Mouse (Mus musculus): ENCODE measurements around the gene Gm13420.
A peak's percentile ranks its signal among the peaks of the same experiment; 100 is the strongest.
"Not testable (repeated sequence)": the region's sequence is repeated elsewhere in the genome, so short reads cannot be mapped to it uniquely, and the experiment has no call there.

The Gm13420 gene

DNA sequence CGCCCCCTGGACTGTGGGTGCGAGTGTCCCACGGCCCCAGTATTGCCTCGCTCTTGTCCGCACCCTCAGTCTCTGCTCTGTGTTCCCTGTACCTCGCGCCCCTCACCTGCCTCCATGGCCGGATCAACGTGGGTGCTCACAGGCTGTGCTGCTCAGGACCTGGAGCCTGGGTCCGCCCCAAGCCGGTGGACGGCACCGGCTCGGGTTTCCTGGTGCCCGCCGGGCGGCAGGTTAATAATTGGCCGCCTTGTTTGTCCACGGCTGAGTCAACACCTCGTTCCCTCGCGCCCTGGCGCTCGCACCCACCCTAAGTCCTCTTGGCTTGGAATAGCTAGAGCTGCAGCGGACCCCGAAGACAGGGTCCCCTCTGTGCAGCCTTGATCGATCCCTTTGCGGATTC is at the start of gene Gm13420:
Gm13420 (minus strand) TSS at position 189 of the 400 bp plus-strand sequence.
- peak; percentile 40 to 62 for DNase-seq

DNA sequence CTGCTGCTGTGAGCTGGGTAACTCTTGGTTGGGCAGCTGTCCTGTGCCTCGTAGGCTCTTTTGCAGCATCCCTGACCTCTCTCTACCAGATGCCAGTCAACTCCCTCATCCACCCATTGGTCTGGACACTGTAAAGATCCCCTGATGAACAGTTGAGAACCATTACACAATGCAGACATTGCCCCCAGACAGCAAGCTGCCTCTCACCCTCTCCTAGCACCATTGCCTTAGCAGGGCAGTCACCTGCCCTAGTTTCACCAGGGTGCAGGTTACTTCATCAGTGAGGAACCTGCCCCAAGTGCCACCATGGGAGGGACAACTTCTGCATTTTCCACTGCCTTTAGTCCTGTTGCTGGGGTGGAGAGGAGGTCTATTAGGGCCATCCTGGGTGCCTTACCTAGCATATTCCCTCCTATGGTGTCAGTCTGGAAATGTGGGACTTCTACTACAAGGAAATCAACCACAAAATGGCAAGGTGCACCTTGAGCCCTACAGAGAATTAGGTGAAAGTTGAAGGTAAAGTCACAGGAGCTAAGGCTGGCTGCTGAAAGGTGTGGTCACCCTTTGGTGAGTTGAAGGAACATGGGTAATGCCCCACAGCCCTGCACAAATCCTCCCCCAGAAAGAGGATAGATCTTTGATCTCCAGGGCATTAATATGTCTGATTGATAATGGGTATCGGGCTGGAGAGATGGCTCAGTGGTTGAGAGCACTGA is 41.4 kb upstream of the Gm13420 start:
- no peak for DNase-seq

DNA sequence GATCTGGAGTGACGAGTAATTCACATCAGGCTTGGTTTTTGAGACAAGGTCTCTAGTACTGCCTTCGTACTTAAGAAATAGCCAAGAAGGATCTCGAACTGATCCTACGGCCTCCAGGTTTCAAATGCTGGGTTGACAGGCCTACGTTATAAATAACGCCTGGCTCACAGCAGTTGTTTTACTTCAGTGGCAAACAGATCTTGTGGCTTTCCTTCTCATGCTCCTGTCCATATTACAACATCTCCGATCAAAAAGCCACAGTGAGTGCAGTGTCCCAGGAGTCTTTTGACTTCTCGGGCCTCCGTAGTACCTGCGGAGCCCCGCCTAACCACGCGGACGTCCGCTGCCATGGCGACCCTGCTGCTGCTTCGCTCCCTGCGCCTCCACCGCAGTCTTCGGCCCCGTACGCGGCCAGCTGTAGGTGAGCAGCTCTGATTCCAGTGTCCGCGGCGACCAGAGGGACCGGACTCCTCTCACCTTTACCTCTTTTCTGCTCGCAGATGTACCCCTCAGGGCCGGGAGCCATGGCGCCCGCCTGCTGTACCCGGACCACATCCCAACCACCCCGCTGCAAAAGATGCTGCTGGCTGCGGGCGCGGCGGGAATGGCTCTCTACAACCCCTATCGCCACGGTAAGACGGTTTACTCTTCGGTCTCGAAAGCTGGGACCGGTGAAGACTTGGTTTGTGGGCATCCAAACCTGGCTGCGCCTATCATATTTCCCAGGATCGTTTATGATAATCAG is 36.6 kb upstream of the Gm13420 start, which contains the start of gene Trub2:
Trub2 (minus strand) TSS at position 566 of the 745 bp plus-strand sequence.
- DNase-seq: peak; percentile 85 to 88

DNA sequence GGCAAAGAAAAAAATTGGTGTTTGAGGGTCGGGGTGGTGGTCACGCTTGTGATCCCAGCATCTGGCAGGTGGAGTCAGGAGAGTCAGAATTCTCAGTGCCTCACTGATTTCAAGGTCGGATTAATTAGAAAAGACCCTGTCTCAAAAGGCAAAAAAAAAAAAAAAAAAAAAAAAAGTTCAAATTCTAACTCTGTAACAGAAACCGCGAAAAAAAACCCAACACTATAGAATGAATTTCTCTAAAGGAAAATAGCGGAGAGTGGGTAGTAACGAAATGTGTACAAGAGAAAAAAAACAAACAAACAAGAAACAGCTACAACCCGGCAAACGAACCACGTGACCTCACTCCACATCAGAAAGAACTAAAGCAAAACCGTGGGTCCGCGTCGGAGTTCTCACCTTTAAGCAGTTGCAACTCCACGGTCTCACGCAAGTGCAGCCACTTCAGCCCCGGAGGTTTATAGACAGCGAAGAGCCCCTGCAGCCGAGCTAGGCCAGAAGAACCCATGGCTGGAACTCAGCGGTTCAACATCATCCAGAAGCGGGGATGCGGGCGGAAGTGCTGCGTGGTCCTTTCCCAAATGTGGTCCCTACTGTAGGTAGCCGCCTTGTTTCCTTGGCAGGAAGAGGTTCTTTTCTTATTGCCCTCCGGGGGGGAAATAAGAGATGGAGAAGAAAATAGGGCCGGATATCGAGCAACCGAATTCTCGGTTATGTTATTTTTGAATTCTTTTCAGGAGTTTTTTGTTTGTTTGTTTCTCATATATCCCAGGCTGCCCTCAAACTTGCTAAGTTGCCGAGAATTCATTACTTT is 35.8 kb upstream of the Gm13420 start, which contains the start of gene Coq4:
Coq4 (plus strand) TSS at position 390 of the 814 bp plus-strand sequence.
- peak; percentile 89 to 93 for DNase-seq

DNA sequence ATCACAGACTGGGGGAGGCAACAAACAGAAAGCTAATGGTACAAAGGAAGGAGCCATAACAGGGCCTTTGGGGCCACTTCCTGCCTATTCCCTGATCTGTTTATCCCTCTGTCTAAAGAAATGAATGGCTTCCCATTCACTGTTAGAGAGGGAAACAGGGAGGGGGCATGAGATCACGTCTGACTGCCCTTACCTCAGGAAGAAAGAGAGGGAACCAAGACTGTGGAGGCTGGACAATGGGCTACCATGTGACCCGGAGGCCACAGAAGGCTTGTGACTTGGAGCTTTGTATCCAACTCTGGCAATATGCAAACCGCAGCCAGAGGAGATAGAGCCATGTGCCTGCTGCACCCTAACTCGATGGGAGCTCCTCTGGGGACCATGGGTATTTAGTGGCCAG is 32.8 kb upstream of the Gm13420 start:
- DNase-seq: peak in 1 of 2 experiments; percentile 17

DNA sequence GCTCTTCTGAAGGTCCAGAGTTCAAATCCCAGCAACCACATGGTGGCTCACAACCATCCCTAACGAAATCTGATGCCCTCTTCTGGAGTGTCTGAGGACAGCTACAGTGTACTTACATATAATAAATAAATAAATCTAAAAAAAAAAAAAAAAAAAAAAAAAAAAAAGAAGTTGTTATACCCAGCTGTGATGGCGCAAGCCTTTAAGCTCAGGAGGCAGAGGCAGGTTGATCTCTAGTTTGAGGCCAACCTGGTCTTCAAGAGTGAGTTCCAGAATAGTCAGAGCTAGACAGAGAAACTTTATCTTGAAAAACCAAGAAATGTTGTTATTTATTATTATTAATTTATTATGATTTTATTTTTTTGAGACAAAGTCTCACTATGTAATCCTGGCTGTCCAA is 29.8 kb upstream of the Gm13420 start:
- not testable (repeated sequence) for DNase-seq

DNA sequence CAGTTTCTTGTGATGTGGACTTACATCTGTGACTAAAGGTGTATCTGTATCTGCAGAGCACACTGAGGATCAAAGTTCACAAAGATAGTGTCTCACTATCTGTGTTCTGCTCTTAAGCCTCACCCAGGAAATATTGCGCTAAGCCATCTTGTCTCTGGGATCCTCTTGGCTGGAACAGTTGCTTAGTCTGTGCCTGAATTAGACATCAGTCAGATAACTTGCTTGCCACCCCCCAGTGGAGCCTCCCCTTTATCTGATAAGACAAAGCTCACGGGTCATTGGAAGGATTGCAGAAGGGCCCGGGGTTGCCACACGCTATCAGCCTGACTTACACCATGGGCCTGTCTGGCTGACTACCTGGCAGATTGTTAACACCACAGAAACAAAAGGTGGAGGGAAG is 21.8 kb upstream of the Gm13420 start:
- no peak for DNase-seq

DNA sequence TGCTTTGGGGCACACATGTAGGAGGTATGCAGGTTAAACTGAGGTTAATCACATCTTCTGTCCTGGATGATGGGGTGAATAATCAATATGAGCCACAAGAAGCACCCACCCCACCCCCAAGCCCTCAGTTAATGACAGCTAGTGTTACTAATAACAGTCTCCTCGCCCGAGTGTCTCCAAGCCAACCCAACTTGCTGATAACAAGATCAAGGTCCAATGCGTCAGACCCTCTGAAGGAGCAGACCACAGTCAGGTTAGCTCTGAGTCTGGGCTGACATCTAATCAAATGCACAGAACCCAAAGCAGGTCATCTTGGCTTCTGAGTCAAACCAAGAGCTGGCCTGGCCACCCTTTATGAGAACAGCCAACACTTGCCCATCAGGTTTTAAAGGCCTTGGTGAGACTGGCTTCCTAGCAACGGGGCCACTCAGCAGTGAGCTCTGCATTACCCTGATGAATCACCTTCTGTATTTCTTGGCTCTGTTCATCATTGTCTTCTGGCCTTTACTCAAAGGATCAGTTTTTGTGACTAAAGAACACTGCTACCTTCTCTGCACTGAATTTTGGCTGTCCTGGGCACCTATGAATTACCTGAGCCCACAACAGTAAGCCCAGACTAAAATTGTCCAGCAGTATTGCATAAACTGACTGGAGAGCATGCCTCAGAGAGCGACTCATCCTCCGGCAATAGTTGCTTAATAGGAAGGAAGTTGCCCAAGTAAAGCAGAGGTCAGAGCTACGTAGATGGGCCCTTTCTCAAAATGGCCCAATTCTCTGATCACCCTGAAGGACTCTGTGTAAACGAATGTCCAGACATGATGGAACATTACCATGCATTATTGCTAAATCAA is 20.4 kb upstream of the Gm13420 start:
- no peak for DNase-seq

DNA sequence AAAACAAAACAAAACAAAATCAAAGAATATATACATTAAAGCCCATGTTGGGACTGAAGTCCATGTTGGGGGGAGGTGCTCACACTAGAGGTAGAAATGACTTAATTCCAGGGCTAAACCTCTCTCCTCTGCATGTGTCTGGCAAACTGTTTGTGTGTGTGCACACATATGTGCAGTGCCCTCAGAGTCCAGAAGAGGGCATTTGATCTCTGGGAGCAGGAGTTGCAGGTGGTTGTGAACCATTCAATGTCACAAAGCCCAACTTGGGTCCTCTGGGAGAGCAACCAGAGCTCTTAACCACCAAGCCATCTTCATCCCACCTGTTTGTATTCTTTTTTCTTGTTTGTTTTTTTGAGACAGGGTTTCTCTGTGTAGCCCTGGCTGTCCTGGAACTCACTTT is 18.7 kb upstream of the Gm13420 start:
- no peak for DNase-seq

DNA sequence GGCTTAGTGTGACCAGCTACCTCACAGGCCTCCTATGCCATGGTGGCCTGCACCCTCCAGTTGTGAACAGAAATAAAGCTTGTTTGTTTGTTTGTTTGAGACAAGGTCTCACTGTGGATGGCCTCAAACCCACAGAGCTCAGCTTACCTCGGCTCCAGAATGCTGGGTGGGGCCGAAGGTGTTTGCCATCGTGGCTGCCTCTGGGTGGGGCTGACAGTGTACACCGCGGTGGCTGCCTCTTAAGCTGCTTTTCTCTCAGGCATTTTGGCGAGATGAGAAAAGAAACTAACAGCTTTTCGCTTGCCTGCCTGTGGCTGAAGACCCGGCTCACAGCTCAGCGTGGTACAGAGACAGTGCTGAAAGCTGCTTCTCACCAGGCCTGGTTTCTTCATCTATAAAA is 17.4 kb upstream of the Gm13420 start:
- no peak for DNase-seq

DNA sequence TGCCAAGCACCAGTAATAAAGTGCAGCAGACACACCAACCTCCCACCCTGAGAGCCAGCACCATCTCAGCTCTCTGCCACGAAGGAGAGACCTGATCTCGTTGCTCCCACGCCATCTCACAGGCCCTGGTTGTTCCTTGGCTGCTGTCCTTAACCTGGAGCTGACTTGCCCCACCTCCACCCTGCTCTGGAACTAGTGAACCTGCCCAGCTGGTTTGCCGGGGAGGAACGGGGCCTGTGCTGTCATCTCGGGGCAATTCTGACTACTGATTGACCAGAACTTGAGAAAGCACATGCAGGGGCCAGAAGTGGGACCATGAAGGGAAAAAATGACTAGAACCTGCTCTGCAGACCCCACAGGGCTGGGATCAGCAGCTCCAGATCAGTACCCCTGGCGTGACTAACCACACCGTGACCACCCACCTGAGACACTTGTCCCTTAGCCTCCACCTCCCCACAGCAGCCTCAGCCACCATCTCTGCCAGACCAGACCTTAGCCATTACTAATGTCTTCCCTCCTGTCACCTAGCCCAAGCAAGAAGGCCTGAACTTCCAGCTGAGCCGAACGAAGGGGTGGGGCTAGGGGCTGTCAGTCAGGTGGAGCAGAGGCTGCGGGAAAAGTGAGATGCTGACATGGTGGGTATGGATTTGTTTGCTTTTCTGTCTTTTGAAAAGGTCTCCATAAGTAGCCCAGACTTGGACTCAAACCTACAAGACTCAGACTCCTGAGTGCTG is 16.7 kb upstream of the Gm13420 start:
- DNase-seq: peak; percentile 52 to 66

DNA sequence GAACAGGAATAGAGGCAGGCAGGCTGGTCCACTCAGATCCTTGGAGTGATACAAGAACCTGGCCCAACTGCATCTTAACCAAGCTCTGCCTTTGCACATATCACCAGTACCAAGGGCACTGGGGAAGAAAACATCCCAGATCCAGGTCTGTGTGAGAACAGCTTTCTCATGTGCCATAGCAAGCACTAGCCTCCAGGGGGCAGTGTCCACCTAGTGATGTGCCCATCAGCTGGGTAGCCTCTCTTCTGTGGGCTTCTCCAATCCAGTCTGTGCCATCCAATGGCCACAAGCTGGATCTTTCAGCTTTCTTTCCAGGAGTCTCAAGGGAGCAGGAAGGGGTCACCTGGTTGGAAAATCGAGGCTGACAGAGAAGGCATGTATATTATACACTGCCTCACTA is 13.3 kb upstream of the Gm13420 start:
- DNase-seq: peak; percentile 61

DNA sequence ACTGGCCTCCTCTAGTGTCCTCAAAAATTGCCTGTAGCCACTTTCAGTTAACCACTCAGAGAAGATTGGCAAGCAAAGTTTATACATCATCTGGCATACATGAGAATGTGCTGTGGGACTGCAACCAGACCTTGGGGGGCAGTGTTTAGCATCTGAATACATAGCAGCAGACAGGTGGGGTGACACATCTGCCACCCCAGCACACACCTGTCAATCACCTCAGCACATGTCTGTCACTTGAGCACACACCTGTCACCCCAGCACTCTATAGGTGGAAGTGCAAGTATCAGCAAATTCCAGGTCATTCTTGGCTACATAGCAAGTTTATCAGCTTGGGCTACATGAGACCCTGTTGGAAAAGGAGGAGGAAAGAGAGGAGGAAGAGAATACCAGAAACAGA is 4.2 kb upstream of the Gm13420 start:
- DNase-seq: no peak

DNA sequence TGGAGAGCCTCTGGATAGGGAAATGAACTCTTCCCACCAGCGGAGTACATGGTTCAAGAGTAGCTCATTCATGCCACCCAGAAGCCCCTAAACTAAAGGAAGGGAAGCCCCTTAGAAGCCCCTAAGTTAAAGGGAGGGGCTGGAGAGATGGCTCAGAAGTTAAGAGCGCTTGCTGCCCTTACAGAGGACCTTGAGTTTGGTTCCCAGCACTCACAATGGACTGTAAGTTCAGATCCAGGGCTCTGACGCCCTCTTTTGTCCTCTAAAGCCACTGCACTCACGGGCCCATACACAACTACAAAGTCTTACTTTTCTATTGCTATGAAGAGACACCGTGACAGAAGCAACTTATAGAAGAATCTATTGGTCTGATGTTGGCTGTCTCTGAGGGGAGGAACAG is 912 bp upstream of the Gm13420 start:
- no peak for DNase-seq

DNA sequence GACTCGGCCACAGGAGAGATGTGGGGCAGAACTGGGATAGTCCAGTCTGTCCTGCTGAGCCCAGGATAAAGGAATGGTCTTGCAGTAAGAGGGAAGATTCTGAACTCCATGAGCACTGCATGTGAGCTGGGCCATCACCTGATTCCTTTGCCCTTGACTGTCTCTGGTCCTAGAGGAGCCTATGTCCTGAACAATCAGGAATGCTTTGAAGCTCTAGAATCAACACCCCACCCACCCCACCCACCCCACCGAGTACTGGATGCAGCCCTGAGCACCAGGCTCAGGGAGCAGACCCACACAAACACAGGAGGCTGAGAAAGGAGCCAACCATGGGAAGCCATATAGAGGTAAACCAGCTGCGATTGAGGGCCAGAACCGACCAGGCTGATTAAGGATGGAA is 3.0 kb downstream of the Gm13420 start:
- DNase-seq: no peak

DNA sequence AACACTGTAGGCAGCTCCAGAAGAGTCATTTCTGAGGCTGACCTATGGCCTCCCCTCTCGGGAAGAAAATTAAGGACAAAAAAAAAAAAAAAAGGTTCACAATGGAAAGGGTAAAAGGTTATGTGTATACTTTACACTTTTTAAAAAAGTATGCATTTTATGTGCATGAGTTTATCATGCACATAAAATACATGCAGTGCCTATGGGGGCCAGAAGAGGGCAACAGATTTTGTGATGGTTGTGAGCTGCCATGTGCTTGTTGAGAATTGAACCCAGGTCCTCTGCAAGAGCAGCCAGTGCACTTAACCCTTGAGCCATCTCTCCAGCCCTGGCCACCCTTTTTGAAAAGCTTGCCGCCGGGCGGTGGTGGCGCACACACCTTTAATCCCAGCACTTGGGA is 3.6 kb downstream of the Gm13420 start:
- DNase-seq: no peak

DNA sequence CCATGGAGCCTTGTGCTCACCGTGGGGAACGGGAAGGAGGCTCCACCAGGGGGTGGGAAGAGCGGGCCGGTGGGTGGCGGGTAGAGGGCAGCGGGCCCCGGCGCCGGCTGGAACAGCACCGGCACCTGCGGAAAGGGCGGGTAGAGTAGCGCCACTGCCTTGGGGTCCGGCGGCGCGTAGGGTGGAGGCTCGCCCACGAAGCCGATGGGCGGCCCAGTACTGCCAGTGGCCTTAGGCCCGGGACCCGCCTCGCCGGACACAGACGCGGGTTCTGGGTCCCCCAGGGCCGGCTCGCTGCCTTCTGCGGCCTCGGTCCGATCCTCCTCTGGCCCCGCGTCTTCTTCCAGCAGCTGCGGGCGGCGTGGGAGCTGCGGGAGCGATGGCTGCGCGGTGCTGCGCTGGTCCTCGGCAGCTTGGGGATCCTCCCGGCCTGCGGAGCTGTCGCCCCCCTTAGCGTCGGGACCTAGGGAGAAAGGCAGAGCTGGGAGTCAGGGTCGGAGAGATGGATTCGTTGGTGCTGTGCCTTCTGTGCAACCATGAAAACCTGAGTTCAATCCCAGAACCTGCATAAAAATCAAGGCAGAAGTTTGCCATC is 4.2 kb downstream of the Gm13420 start:
- DNase-seq: no peak

DNA sequence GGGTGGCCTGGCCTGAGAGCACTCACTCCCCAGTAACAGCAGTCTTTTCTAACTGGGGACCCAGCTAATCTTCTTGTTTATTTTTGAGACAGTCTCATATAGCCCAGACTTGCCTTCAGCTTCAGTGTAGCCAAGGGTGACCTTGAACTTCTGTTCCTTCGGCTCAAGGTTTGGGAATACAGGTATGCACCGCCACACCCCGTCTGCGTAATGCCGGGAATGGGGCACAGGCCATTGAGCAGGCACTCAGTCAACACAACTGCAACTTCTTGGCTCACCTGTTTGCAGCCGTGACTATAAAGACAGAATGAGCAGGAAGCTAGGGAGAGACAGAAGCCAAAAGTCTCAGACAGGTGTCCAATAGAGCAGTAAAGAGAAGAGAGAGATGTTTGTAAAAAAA is 7.2 kb downstream of the Gm13420 start:
- no peak for DNase-seq

DNA sequence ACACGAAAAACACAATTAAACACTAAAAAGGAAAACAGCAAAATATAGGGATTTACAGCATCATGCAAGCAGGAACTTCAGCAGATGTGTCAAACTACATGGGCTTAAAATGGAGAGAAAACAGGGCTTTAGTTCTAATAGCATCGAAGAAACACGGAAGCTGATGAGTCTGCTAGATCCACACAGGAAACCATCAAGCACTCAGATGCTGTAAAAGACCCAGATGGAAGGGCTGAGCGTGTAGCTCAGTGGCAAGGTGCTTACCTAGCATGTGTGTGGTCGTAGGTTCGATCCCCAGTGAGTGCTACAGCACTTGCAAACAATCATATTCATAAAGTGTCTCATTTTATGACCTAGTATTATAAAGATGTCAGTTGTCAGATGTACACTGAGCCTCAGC is 10.3 kb downstream of the Gm13420 start:
- DNase-seq: no peak

DNA sequence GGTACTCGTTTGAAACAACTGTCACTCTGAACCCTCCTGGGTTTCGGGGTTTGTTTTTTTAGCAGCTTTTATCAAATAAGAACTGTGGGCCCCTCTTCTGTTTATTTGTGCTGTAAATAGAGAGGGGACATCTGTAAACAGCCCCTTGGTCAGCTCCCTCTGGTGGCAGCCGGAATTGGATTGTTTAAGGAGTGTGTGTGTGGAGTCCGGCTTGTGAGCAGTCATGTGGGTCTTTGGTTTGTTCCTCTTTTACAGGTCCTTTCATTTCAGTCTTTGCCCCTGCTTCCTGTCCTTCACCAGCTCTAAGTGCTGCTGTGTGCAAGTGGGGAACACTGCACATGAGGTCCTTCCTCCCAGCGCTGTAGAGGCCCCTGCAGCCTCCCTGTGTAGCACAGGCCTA is 12.1 kb downstream of the Gm13420 start:
- DNase-seq: no peak

DNA sequence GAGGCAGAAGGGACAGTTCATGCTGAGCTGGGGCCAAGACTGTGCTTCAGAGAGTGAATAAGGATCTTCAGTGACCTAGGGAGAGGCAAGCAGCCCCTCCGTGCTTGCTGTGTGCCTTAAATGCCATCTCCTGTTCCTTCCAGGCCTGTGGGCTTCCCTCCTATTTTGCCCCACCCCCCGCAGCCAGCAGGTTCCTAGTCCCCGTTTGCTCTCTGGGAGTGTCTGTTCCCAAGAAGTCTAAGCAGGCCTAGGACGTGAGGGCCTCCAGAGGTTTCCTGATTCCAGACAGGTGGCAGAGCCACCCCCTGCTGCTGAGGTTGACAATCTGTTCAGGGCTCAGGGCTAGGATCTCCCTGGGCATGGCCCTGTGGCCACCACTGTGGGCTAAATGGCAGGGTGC is 12.7 kb downstream of the Gm13420 start:
- no peak for DNase-seq
